Mouse (Mus musculus): ENCODE measurements at regions not wholly inside any gene's neighbourhood (a gene's known extent, or its start where the extent isn't known, plus 50 kb on each side); places are given as distances from the start of the nearest gene placed in this dataset.
A peak's percentile ranks its signal among the peaks of the same experiment; 100 is the strongest.

DNA sequence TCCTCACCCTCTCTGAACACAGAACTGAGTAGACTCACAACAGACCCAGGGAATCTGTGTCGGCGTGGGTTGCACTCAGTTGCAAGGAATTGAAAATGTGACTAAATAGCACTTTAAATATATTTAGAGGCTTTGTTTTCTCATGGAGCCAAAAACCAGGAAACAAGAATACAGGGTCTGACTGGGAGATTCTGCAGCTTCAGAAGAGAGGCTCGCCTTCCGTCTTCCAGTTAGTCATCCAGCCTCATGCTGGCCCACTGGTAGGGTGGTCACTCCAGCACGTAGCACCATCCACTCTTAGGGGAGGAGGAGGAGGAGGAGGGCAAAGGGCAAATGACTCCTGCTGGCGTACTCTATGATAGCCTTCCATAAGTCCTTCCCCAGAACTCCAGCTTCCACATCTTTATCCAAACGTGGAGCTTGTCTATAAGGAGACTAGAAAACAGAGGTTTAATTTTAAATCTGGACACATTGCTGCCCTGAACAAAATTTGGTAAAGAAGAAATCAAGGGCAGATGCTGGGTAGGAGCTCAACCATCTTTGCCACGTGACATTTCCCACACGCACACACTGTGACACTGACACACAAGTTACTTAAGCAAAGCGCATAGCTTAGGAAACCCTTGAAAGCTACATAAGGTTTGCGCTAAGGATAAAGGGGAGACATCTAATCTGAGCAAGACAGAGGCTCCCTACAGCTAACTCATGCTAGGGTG is 60.8 kb downstream of the Mis18a start:
- DNase-seq (ENCODE audit: low spot score in 2 of 2): peak; percentile 40 to 60

DNA sequence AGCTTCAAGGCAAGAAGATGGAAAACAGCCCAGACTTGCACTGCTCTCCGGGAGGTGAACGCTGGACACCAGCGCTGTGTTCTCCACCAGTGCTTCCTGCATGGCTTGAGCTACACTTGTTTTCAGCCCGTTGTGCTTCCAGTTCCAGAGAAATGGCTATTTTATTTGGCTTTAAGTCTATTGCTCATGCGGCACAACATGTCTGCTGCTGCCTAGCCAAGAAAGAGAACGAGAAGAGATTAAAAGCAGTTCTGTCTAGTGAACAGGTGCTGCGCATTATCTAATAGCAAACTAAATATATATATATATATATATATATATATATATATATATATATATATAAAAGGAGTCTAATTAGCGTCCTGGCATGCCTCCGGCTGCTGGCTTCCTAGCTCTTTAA is 63.1 kb downstream of the Mis18a start:
- DNase-seq (ENCODE audit: low spot score in 2 of 2): peak in 1 of 2 experiments; percentile 21

- DNase-seq (ENCODE audit: low spot score in 2 of 2): no peak
Observed at GRCm38 (mm10) chr16:90658050-90658449, 69.2 kb downstream of the Mis18a start.

- DNase-seq (ENCODE audit: low spot score in 2 of 2): no peak
Observed at GRCm38 (mm10) chr16:90657027-90657426, 70.2 kb downstream of the Mis18a start.

DNA sequence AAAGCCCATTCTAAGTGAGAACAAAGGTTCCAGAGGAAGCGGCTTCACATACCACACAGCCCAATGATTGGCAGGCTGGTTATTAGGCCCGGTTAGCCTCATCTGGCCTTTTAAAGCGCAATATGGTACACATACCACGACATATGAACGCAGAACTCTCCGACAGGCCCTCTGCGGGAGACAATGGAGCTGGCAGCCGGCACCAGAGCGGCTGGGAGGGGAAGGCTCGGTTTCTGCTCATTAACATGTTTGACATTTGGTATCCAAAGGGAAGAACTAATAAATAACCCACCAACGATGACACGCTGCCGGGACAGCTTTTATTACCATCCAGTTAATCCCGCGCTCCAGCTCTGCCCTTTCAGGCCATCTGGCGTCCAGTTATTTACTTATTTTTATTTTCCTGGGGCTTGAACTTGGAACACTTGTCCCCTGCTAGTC is 70.6 kb downstream of the Mis18a start:
- DNase-seq (ENCODE audit: low spot score in 2 of 2): no peak

GRCm38 (mm10) chr16:90654853-90655252 is 72.4 kb downstream of the Mis18a start:
- no peak for DNase-seq (ENCODE audit: low spot score in 2 of 2)

GRCm38 (mm10) chr16:90652821-90653220 is 74.4 kb downstream of the Mis18a start:
- DNase-seq (ENCODE audit: low spot score in 2 of 2): no peak

GRCm38 (mm10) chr16:90648161-90648560 is 79.0 kb downstream of the Mis18a start:
- no peak for DNase-seq (ENCODE audit: low spot score in 2 of 2)

GRCm38 (mm10) chr16:90642671-90643070 is 84.5 kb downstream of the Mis18a start:
- DNase-seq (ENCODE audit: low spot score in 2 of 2): no peak

DNA sequence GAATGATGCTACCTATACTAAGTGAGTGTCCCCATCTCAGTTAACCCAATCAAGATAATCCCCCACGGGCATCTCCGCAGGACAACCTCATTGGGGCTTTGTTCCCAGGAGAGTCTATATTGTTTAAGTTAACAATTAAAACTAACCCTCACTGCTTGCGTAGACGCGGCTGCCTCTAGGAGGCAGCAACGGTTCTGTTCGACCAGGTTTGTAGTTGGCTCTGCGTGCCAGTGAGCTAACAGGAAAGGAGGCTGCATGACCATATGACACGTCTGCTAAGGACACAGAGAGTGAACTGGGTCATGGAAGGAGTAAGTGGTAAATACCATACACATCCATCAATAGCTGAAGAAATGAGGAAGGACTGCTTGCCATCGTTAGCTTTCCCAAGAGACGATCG is 92.0 kb downstream of the Mis18a start:
- no peak for DNase-seq (ENCODE audit: low spot score in 2 of 2)

DNA sequence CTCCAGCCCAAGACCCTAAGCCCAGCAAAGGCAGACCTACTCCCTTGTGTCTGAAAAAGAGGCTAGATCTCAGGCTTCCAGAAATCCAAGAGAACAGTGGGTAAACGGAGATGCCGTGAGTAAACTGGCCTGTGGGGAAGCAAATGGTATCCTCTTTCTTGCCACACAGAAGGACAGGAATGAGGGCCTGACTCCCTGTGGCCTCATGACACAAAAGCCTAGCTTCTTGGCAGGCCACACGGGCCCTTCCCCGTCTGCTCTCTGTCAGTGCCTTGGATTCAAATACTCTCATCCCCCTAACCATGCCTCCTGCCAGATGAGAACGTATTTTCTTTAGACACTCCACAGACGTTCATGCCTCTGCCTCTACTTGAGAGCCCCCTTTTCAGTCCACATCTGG is 97.2 kb downstream of the Mis18a start:
- DNase-seq (ENCODE audit: low spot score in 2 of 2): no peak

GRCm38 (mm10) chr16:90629121-90629930 is 97.9 kb downstream of the Mis18a start:
- no peak for DNase-seq (ENCODE audit: low spot score in 2 of 2)

- DNase-seq (ENCODE audit: low spot score in 2 of 2): no peak
Observed at GRCm38 (mm10) chr16:90628605-90629120, 98.5 kb downstream of the Mis18a start.

DNA sequence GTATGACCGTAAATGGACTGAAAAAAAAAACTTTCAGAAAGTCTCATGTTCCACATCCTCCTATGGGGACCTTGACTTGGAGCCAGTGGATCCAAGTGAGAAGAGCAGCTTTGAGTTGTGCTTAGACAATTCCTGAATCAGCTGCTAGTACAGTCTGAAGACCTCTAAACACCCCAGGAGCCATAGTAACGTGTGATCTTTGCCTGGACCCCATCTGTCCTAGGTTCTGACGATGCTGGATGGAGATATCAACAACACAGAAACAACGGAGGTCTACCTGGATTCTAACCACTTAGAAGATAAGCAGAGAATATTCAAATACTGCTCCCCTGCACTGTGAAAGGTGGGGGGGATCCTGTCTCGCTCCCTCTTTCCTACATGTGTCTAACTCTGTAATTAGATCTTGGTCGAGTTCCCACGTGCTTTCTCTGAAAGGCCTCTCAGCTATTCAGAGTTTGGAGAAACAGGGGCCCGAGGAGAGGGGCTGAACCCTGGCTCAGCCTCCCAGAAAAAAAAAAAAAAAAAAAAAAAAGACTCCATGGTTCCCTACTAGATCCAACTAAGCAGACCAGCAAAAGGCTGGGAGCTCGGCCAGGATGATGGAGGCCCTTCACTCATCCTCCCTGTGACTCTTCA is 101.1 kb downstream of the Mis18a start:
- no peak for DNase-seq (ENCODE audit: low spot score in 2 of 2)

- no peak for DNase-seq (ENCODE audit: low spot score in 2 of 2)
Observed at GRCm38 (mm10) chr16:90625301-90626034, 101.7 kb downstream of the Mis18a start.

- DNase-seq (ENCODE audit: low spot score in 2 of 2): peak in 1 of 2 experiments; percentile 51
Observed at GRCm38 (mm10) chr16:90624039-90624625, 103.1 kb downstream of the Mis18a start.

DNA sequence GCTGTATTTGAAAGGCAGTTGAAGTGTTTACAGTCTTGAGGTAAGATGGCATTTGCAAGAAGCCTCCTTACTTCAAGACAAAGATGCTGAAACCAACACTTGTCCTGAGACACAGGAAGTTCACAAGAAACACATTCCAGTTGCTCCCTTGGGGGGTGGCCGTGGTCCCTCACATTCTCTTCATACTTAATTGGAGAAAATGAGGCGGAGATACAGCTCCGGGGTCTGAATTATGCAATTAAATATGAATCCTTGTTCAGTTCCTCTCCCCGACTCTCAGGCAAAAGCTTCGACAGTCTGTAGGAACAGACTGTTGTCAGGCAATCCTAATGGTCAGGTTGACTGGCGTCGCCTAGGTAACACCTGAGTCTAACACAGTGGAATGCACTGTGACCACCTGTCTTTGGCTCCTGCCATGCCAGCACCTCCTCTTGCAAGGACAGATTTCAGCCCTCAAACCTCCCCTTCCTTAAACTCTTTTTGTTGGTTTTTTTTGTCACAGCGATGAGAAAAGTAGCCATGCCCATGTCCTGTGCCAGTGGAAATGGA is 104.5 kb downstream of the Mis18a start:
- DNase-seq (ENCODE audit: low spot score in 2 of 2): no peak

DNA sequence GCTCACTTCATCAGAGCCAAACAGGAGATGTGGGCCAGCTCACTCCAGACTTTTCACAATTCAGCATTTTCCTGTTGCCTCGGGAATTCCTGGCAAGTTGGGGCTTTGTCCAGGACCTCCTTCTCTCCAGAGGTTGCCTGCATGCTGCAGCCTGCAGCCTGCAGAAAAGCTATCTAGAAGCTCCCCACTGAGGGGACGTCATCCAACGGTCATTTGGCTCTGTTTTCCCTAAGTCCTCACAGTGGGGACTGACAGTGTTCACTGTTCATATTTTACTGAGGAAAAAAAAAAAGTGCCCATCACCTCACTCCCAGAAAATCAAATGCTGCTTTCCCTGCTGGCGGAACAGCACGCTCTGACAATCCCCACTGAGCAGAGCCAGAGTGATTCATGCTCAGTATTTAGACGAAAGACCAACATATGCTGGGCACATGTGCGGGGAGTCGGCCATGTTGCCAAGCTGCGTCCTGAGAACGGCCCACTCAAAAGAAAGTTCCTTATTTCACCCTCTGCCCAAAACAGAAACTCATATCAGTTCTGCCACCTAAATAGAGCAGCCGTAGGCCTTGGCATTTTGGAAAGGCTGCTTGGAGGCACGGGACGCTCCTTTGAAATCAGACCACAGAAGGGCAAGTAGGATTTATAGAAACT is 105.3 kb downstream of the Mis18a start:
- peak; percentile 84 to 93 for DNase-seq (ENCODE audit: low spot score in 2 of 2)

- DNase-seq (ENCODE audit: low spot score in 2 of 2): no peak
Observed at GRCm38 (mm10) chr16:90619565-90620311, 107.5 kb downstream of the Mis18a start.

DNA sequence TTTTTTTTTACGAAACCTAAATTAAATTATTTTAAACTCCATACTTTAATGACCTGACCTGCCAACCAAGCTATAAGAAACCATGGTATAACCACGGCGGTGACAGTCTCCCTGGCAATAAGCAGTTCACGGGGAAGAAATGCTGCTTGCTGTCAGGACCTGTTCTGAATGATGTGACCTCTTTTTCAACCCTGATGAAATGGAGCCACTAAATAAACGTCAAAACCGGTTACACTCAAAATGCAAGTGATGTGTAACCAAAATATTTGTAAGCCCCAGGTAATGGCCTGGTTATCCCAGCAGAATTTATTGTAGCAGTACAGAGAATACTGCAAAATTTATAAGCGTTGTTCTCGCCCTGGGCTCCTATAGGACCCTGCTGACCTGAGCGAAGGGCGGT is 111.4 kb downstream of the Mis18a start:
- DNase-seq (ENCODE audit: low spot score in 2 of 2): no peak
